Mouse (Mus musculus): ENCODE measurements around the gene Eid3. TPM values are rescaled to one million over a fixed set of nuclear protein-coding genes. Genes with fewer than 3 reads are reported as not detected.
A peak's percentile ranks its signal among the peaks of the same experiment; 100 is the strongest.

Gene Eid3
- polyA plus RNA-seq, 1 experiment from 2014 or later: 0.46 TPM

DNA sequence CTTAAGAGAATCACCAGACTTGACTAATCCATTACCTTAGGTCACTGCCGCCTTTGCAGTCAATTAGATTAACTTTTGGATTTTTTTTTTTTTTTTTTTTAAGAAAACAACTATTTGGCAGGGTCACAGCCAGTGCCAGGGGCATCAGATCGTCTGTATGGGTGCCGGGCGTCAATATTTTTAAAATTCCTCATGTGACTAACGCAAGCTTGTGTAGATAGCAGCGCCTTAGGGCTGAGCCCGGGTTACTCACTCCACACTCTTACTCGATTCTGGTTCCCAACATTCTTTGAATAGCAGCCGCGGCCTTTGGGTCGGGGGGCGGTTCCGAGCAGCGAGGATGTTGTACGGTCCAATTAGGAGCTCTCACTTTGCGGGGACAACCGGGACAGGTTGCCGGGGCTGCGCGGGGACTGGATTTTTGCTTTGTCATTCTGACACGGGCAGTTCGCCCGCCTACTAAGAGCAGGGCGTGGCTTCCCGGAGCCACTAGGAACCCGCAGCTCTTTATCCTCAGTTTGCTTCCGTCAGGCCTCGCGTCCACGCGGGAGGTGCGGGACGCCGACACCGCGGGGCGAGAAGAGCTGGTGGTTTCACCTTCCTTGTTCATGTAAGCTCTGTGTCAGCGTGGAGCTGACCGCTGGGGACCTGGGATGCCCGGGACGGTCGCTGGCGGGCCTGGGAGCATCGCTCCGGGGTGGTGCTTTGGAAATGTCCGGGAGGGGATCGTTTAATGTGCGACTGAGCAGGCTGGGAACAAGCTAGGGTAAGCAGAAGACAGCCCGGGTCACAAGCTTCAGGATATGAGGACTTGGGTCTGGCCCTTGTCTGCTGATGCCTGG, 7.5 kb upstream of the Eid3 start:
- peak overlapping the region; percentile 82 for H3K4me3 ChIP-seq (replicated peaks; ENCODE audit: low read length)
- peak overlapping the region; percentile 79 for H3K4me2 ChIP-seq (ENCODE audit: low read depth, low read length)
- H3K9me3 ChIP-seq (replicated peaks; ENCODE audit: control insufficient read depth, low read length): no peaks in the 10 kb centered on the region
- WGBS: 1% methylated on average over 49 of the region's 49 CpGs
- H3K27ac ChIP-seq (ENCODE audit: low read length): peak overlapping the region; percentile 96
- H3K9ac ChIP-seq (ENCODE audit: low read length): peak overlapping the region; percentile 90
- peaks cover 22% of the 10 kb centered on the region for H3K4me1 ChIP-seq (ENCODE audit: control insufficient read depth, insufficient read depth, low read length)
- no peaks in the 10 kb centered on the region for H3K27me3 ChIP-seq (ENCODE audit: control insufficient read depth, insufficient read depth, low read length)
- peak; percentile 88 for ATAC-seq (ENCODE audit: insufficient read depth, low FRiP score)
- H3K36me3 ChIP-seq (ENCODE audit: control insufficient read depth, insufficient read depth, low read length): no peaks in the 10 kb centered on the region

DNA sequence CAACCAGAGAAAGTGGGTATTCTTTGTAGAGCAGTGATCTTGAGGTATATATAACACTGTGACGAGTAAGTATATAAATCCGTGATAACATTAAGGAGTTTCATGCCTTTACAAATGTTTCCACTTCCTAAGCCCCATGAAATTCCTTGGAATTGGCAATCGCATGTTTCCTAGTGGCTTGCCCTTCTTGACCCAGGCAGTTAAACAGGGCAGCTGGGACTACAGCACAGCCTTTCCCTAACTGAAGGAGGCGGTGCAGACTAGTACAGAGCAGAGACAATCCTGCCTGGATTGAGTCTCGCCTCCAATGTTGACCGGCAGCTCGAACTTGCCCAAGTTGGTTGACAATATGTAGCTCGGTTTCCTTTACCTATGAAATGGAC, 6.9 kb upstream of the Eid3 start:
- peak; percentile 37; the same call in 1 of the 2 replicates for ATAC-seq (ENCODE audit: insufficient read depth, low FRiP score)
- no peaks in the 10 kb centered on the region for H3K27me3 ChIP-seq (ENCODE audit: control insufficient read depth, insufficient read depth, low read length)
- peak overlapping the region; percentile 79 for H3K4me2 ChIP-seq (ENCODE audit: low read depth, low read length)
- H3K27ac ChIP-seq (ENCODE audit: low read length): peak overlapping the region; percentile 96
- H3K4me1 ChIP-seq (ENCODE audit: control insufficient read depth, insufficient read depth, low read length): peaks cover 22% of the 10 kb centered on the region
- WGBS: under 1% methylated on average over 8 of the region's 8 CpGs
- peak overlapping the region; percentile 82 for H3K4me3 ChIP-seq (replicated peaks; ENCODE audit: low read length)
- peaks cover 1% of the 10 kb centered on the region; the same call in 1 of the 2 replicates for H3K36me3 ChIP-seq (ENCODE audit: control insufficient read depth, insufficient read depth, low read length)
- H3K9me3 ChIP-seq (replicated peaks; ENCODE audit: control insufficient read depth, low read length): no peaks in the 10 kb centered on the region
- H3K9ac ChIP-seq (ENCODE audit: low read length): peak overlapping the region; percentile 90

DNA sequence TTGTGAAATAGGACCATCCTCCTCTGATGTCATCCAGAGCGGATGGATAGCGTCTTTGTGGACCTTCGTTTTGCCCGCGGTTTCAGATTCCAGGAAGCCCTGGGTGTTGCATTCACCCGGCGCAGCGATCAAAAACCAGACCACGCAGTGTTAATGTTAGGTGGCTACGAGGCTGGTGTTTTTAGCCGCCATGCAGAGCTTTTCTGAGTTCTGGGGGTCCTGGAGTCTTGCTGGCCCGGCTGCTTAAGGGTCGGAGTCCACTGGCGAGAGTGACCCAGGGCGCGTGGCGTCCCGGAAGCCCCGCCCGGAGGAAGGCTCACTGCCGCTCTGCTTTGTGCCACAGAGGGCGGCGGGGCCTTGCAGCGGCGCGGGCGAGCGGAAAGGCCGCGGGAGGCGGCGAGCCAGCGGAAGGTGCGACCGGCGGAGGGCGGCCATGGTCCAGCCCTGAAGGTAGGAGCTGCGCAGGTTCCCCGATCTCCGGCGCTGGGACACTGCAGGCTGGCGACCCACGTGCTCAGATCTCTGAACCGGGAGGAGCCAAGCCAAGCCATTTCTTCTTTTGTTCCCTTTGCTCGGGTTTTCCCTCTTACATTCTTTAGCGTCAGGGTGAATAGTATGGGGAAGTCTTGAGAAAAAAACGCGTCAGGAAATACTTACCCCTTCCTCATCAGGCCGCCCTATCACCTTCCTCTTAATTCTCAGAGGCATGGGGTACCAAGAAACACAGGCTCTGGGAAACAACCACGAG, 6.1 kb upstream of the Eid3 start:
- H3K27ac ChIP-seq (ENCODE audit: low read length): peak overlapping the region; percentile 96
- H3K9me3 ChIP-seq (replicated peaks; ENCODE audit: control insufficient read depth, low read length): no peaks in the 10 kb centered on the region
- peak; percentile 61 for ATAC-seq (ENCODE audit: insufficient read depth, low FRiP score)
- peak overlapping the region; percentile 90 for H3K9ac ChIP-seq (ENCODE audit: low read length)
- peak overlapping the region; percentile 82 for H3K4me3 ChIP-seq (replicated peaks; ENCODE audit: low read length)
- no peaks in the 10 kb centered on the region for H3K27me3 ChIP-seq (ENCODE audit: control insufficient read depth, insufficient read depth, low read length)
- peaks cover 22% of the 10 kb centered on the region for H3K4me1 ChIP-seq (ENCODE audit: control insufficient read depth, insufficient read depth, low read length)
- H3K4me2 ChIP-seq (ENCODE audit: low read depth, low read length): peak overlapping the region; percentile 79
- peaks cover 3% of the 10 kb centered on the region; the same call in 1 of the 2 replicates for H3K36me3 ChIP-seq (ENCODE audit: control insufficient read depth, insufficient read depth, low read length)
- WGBS: under 1% methylated on average over 49 of the region's 50 CpGs

DNA sequence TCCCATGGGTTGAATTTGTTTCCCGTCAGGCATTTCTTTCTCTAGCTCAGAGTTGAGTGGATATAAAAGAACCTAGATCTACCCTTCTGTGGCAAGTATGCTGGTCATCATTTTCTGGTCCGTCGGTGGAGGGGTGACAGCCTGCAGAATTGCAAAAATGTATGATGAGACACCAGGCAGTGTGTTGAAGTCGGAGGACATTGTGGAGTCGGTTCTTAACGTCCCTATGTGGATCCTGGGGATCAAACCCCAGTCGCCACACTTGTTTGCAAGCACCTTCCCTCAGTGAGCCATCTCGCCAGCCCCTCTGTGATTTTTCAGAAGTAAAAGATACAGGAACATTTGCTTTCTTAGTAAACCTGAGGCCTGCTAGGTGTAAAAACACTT, 5.5 kb upstream of the Eid3 start:
- Histone ChIP-seq H3K4me2 (ENCODE audit: low read depth, low read length) (peak overlapping the region; percentile 79), H3K9me3 (replicated peaks; ENCODE audit: control insufficient read depth, low read length) (no peaks in the 10 kb centered on the region), H3K27ac (ENCODE audit: low read length) (peak overlapping the region; percentile 96), H3K27me3 (ENCODE audit: control insufficient read depth, insufficient read depth, low read length) (no peaks in the 10 kb centered on the region), H3K9ac (ENCODE audit: low read length) (peak overlapping the region; percentile 90), H3K4me3 (replicated peaks; ENCODE audit: low read length) (peak overlapping the region; percentile 82), H3K36me3 (ENCODE audit: control insufficient read depth, insufficient read depth, low read length) (peaks cover 3% of the 10 kb centered on the region; the same call in 1 of the 2 replicates), H3K4me1 (ENCODE audit: control insufficient read depth, insufficient read depth, low read length) (peaks cover 22% of the 10 kb centered on the region)
- ATAC-seq (ENCODE audit: insufficient read depth, low FRiP score): no peak
- WGBS: 6% methylated on average over 8 of the region's 8 CpGs

DNA sequence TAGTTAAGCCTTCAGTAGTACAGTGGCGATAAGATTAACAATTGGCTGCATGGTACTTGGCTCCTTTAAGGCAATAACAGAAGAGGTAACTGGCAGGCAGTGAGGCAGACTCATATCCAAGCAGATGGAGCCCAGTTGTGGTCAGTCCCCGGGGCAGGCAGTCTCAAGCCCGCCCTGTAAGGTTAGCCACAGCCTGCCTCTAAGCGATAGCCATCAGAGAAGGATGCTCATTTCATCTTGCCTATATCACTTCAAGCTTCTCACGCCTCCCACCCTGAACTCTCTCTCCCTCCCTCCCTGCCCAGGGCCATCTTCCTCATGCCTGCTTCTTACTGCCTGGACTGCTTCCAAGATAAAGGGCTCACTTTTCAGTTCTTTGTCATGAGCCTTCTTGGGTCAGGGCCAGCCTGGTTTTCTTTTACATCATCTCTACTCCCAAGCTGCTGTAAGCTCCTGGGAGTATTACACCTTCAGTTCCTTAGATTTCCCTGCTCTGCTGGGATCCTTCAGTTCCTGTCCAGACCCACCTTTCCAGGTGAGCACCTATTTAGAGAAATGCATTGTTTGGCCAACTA, 3.2 kb upstream of the Eid3 start:
- 74% methylated on average over 5 of the region's 5 CpGs for WGBS
- Histone ChIP-seq H3K9ac (ENCODE audit: low read length) (no peak overlapping the region), H3K36me3 (ENCODE audit: control insufficient read depth, insufficient read depth, low read length) (peaks cover 3% of the 10 kb centered on the region; the same call in 1 of the 2 replicates), H3K4me1 (ENCODE audit: control insufficient read depth, insufficient read depth, low read length) (peaks cover 18% of the 10 kb centered on the region), H3K9me3 (replicated peaks; ENCODE audit: control insufficient read depth, low read length) (no peaks in the 10 kb centered on the region), H3K4me3 (replicated peaks; ENCODE audit: low read length) (no peak overlapping the region), H3K27me3 (ENCODE audit: control insufficient read depth, insufficient read depth, low read length) (no peaks in the 10 kb centered on the region), H3K4me2 (ENCODE audit: low read depth, low read length) (no peak overlapping the region), H3K27ac (ENCODE audit: low read length) (no peak overlapping the region)
- ATAC-seq (ENCODE audit: insufficient read depth, low FRiP score): no peak

DNA sequence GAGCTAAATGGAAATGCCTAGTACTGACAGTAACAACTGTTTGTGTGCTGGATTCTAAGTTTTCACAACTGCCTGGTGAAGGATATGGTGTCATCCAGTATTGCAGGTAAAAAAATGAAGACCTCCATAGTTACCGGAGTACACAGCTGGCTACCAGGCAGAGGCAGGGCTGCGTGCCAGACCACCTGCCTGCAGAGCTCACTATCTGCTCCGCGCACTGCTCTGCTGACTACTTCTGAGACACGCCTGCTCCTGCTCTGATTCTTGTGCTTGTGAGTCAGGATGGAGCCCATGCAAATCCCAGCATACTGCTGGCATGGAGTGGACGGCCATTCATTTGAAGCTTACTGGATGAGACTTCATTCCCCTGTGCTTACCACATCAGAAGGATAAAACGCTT, 2.6 kb upstream of the Eid3 start:
- Histone ChIP-seq H3K4me3 (replicated peaks; ENCODE audit: low read length) (no peak overlapping the region), H3K9ac (ENCODE audit: low read length) (no peak overlapping the region), H3K4me1 (ENCODE audit: control insufficient read depth, insufficient read depth, low read length) (peaks cover 18% of the 10 kb centered on the region), H3K36me3 (ENCODE audit: control insufficient read depth, insufficient read depth, low read length) (peaks cover 3% of the 10 kb centered on the region; the same call in 1 of the 2 replicates), H3K27ac (ENCODE audit: low read length) (no peak overlapping the region), H3K4me2 (ENCODE audit: low read depth, low read length) (no peak overlapping the region), H3K9me3 (replicated peaks; ENCODE audit: control insufficient read depth, low read length) (no peaks in the 10 kb centered on the region), H3K27me3 (ENCODE audit: control insufficient read depth, insufficient read depth, low read length) (no peaks in the 10 kb centered on the region)
- 73% methylated on average over 7 of the region's 7 CpGs for WGBS
- ATAC-seq (ENCODE audit: insufficient read depth, low FRiP score): no peak

DNA sequence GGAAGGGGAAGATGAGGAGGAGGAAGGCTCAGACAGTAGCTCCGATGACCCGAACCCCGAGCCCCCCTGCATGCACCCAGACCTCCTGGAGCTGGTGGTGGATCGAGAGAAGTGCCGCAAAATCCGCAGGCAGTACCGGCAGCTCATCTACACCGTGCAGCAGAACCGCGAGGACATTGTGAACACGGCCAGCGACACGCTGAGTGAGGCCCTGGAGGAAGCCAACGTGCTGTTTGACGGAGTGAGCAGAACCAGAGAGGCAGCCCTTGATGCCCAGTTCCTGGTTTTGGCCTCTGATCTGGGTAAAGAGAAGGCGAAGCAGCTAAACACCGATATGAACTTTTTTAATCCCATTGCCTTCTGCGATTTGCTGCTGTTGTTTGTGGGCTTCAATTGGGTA, 406 bp downstream of the Eid3 start:
- no peaks in the 10 kb centered on the region for H3K27me3 ChIP-seq (ENCODE audit: control insufficient read depth, insufficient read depth, low read length)
- 86% methylated on average over 18 of the region's 18 CpGs for WGBS
- no peak overlapping the region for H3K9ac ChIP-seq (ENCODE audit: low read length)
- H3K4me2 ChIP-seq (ENCODE audit: low read depth, low read length): no peak overlapping the region
- no peak overlapping the region for H3K4me3 ChIP-seq (replicated peaks; ENCODE audit: low read length)
- no peak overlapping the region for H3K27ac ChIP-seq (ENCODE audit: low read length)
- H3K4me1 ChIP-seq (ENCODE audit: control insufficient read depth, insufficient read depth, low read length): peaks cover 10% of the 10 kb centered on the region
- H3K9me3 ChIP-seq (replicated peaks; ENCODE audit: control insufficient read depth, low read length): no peaks in the 10 kb centered on the region
- no peak for ATAC-seq (ENCODE audit: insufficient read depth, low FRiP score)
- peaks cover 3% of the 10 kb centered on the region; the same call in 1 of the 2 replicates for H3K36me3 ChIP-seq (ENCODE audit: control insufficient read depth, insufficient read depth, low read length)

DNA sequence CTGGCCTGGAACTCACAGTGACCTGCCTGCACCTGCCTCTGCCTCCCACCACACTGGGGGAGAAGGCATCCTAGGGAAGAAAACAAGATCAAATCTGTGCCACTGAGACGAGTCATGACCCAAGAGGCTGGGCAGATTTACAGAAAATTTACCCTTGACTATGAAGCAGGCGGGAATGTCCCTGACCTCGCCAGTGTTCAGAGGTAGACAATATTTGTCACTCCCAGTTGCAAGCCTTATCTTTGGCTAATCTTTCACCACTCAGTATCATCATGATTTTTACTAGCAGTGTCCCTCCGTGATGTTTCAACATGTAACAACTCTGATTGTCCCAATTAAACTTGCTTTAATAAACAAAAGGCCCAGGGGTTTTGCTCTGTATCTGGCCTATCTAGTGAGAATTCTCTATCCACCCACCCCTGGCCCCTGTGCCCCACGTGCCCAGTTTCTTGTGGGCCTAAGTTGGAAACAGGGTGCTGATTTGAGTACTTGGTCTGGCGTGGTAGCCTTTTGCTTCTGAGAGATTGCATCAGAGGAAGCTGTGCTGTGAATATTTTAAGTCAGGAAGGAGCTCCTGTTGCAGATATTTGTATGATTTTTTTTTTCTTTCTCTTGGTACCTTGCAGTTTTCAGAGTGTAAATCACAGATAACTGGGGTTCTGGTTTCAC, 2.1 kb downstream of the Eid3 start:
- no peak overlapping the region for H3K4me2 ChIP-seq (ENCODE audit: low read depth, low read length)
- no peaks in the 10 kb centered on the region; the same call in 1 of the 2 replicates for H3K4me1 ChIP-seq (ENCODE audit: control insufficient read depth, insufficient read depth, low read length)
- no peak overlapping the region for H3K4me3 ChIP-seq (replicated peaks; ENCODE audit: low read length)
- ATAC-seq (ENCODE audit: insufficient read depth, low FRiP score): no peak
- no peak overlapping the region for H3K9ac ChIP-seq (ENCODE audit: low read length)
- H3K27me3 ChIP-seq (ENCODE audit: control insufficient read depth, insufficient read depth, low read length): no peaks in the 10 kb centered on the region
- H3K27ac ChIP-seq (ENCODE audit: low read length): no peak overlapping the region
- no peaks in the 10 kb centered on the region for H3K9me3 ChIP-seq (replicated peaks; ENCODE audit: control insufficient read depth, low read length)
- H3K36me3 ChIP-seq (ENCODE audit: control insufficient read depth, insufficient read depth, low read length): peaks cover 3% of the 10 kb centered on the region; the same call in 1 of the 2 replicates
- 73% methylated on average over 6 of the region's 6 CpGs for WGBS

All from stomach, embryonic 16.5 days (tissue).